Mouse (Mus musculus): Measurements from ENCODE around the gene Camk1d. TPM values are rescaled to one million over a fixed set of nuclear protein-coding genes. Genes with fewer than 3 reads are reported as not detected.

Gene Camk1d
- polyA plus RNA-seq, 1 experiment = 1.0 TPM

DNA sequence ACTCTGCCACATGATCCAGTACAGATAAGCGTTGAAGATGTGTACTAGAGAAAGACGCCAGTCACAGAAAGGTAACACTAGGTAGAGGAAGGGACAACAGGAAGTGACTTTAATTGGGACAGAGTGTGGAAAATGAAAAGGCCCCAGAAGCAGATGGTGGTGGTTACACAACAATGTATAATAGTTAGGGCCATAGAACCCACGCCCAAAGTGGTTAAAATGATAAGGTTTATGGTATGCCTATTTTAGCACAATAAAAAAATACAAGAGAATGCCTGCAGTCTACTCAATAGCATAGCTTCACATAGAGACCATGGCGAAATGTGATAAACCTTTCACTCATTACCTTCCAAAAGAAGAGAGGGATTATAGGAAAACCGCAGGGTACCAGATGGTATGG, 147.7 kb downstream of the Camk1d start:
- DNase-seq = no peak
- Histone ChIP-seq H3K36me3 (ENCODE audit: control insufficient read depth, insufficient read depth, low read length) (no peaks in the 10 kb centered on the region), H3K4me1 (ENCODE audit: control insufficient read depth, insufficient read depth, low read length) (no peaks in the 10 kb centered on the region), H3K27ac (ENCODE audit: insufficient read depth, low read depth, low read length) (no peak overlapping the region), H3K4me3 (ENCODE audit: insufficient read depth, low read depth, low read length) (no peak overlapping the region), H3K27me3 (replicated peaks; ENCODE audit: control insufficient read depth, insufficient read depth, low read length) (no peaks in the 10 kb centered on the region)
- WGBS = 92% methylated on average over 5 of the region's 5 CpGs
- TF ChIP-seq POLR2A (IDR thresholded peaks at IDR 0.05; ENCODE audit: low read depth, low read length) = no peak
- TF ChIP-seq CTCF (conservative IDR thresholded peaks at IDR 0.05; ENCODE audit: insufficient read depth, insufficient read length, low read depth, low read length) = no peak

DNA sequence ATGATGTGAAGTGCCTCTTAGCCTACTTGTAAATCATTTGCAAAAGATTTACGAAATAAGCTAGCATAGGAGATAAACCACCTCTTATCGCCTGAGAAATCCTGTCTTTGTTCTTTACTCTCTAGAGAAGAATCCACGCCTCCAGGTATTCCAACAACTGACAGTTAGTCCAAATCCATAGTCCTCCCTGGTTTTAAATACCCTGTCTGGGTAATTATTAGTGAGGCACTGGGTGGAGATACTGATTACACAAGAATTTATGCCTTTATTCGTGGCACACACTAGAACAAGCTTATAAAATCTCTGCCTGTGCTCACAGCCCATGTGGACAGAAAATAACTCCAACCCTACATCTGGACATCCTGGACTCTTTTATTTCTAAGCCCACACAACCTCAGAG, 150.6 kb downstream of the Camk1d start:
- H3K4me1 ChIP-seq (ENCODE audit: control insufficient read depth, insufficient read depth, low read length) = no peaks in the 10 kb centered on the region
- TF ChIP-seq CTCF (conservative IDR thresholded peaks at IDR 0.05; ENCODE audit: insufficient read depth, insufficient read length, low read depth, low read length) (no peak), POLR2A (IDR thresholded peaks at IDR 0.05; ENCODE audit: low read depth, low read length) (no peak)
- no peaks in the 10 kb centered on the region for H3K27me3 ChIP-seq (replicated peaks; ENCODE audit: control insufficient read depth, insufficient read depth, low read length)
- H3K4me3 ChIP-seq (ENCODE audit: insufficient read depth, low read depth, low read length) = no peak overlapping the region
- no peak for DNase-seq
- H3K27ac ChIP-seq (ENCODE audit: insufficient read depth, low read depth, low read length) = no peak overlapping the region
- 64% methylated on average over 4 of the region's 4 CpGs for WGBS
- H3K36me3 ChIP-seq (ENCODE audit: control insufficient read depth, insufficient read depth, low read length) = no peaks in the 10 kb centered on the region

DNA sequence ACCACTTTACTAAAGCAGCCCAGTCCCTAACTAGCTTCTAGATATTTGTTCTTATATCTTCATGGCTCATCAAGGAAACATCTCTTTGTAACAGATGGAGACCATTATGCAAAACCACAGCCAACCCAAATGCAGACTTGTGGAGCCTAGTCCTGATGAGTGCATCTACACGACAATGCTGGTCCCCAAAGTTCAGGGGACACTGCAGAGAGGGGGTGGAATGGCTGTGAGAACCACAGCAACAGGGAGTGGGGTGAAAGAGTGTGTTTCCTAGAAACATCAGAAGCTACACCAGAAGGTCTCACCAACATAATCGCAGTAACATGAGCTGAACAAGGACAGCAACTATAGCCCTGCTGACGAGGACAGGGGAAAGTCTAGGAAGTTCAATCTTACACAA, 152.9 kb downstream of the Camk1d start:
- no peak overlapping the region for H3K27ac ChIP-seq (ENCODE audit: insufficient read depth, low read depth, low read length)
- TF ChIP-seq CTCF (conservative IDR thresholded peaks at IDR 0.05; ENCODE audit: insufficient read depth, insufficient read length, low read depth, low read length) = no peak
- no peak for TF ChIP-seq POLR2A (IDR thresholded peaks at IDR 0.05; ENCODE audit: low read depth, low read length)
- H3K4me1 ChIP-seq (ENCODE audit: control insufficient read depth, insufficient read depth, low read length) = no peaks in the 10 kb centered on the region
- no peaks in the 10 kb centered on the region for H3K27me3 ChIP-seq (replicated peaks; ENCODE audit: control insufficient read depth, insufficient read depth, low read length)
- no peak overlapping the region for H3K4me3 ChIP-seq (ENCODE audit: insufficient read depth, low read depth, low read length)
- DNase-seq = no peak
- WGBS = 80% methylated on average over 3 of the region's 3 CpGs
- no peaks in the 10 kb centered on the region for H3K36me3 ChIP-seq (ENCODE audit: control insufficient read depth, insufficient read depth, low read length)

DNA sequence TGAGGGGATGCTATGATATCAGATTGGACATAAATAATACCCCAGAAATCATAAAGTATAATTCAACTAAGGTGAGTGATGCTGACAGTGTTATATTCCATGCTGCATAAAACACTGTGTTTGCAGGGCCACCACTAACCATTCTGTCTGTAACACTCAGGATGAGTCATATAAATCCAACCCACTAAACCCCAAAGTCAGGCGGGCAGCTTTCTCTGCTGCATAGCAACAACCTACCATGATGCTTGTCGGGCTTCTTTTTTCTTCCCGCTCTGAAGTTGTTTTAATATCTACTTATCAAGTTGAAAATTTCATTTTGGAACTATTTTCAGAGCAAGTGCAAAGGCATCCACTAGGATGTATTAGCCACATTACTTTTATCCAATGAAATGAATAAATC, 161.1 kb downstream of the Camk1d start:
- H3K4me1 ChIP-seq (ENCODE audit: control insufficient read depth, insufficient read depth, low read length) = no peaks in the 10 kb centered on the region
- TF ChIP-seq POLR2A (IDR thresholded peaks at IDR 0.05; ENCODE audit: low read depth, low read length) (no peak), CTCF (conservative IDR thresholded peaks at IDR 0.05; ENCODE audit: insufficient read depth, insufficient read length, low read depth, low read length) (no peak)
- no peaks in the 10 kb centered on the region for H3K36me3 ChIP-seq (ENCODE audit: control insufficient read depth, insufficient read depth, low read length)
- H3K27me3 ChIP-seq (replicated peaks; ENCODE audit: control insufficient read depth, insufficient read depth, low read length) = no peaks in the 10 kb centered on the region
- no peak overlapping the region for H3K27ac ChIP-seq (ENCODE audit: insufficient read depth, low read depth, low read length)
- no peak overlapping the region for H3K4me3 ChIP-seq (ENCODE audit: insufficient read depth, low read depth, low read length)
- DNase-seq = no peak
- 94% methylated on average over 3 of the region's 3 CpGs for WGBS

DNA sequence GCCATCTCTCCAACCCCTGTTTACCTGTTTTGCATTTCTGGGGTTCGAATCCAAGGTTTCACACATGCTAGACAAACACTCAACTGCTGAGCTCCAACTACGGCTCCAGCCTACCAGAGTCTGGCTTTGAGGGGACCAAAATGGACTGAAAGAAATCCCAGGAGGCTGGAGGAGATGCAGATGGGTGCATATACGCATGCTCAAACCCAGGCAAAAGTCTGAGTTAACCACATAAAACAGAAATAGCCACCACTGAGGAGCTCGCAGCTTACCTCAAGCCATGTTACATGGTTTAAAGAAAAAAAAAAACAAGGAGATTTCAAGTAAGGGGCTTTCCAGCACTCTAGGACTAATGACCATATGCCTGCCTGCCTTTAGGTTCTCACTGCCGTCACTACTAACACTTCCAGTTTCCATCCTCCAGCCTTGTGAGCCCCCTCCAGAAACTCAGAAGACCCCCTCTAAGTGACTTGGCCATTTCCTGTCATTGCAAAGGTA, 162.5 kb downstream of the Camk1d start:
- no peaks in the 10 kb centered on the region for H3K4me1 ChIP-seq (ENCODE audit: control insufficient read depth, insufficient read depth, low read length)
- no peaks in the 10 kb centered on the region for H3K36me3 ChIP-seq (ENCODE audit: control insufficient read depth, insufficient read depth, low read length)
- 94% methylated on average over 5 of the region's 5 CpGs for WGBS
- TF ChIP-seq POLR2A (IDR thresholded peaks at IDR 0.05; ENCODE audit: low read depth, low read length) = no peak
- no peak for TF ChIP-seq CTCF (conservative IDR thresholded peaks at IDR 0.05; ENCODE audit: insufficient read depth, insufficient read length, low read depth, low read length)
- no peak overlapping the region for H3K27ac ChIP-seq (ENCODE audit: insufficient read depth, low read depth, low read length)
- no peak overlapping the region for H3K4me3 ChIP-seq (ENCODE audit: insufficient read depth, low read depth, low read length)
- DNase-seq = no peak
- H3K27me3 ChIP-seq (replicated peaks; ENCODE audit: control insufficient read depth, insufficient read depth, low read length) = no peaks in the 10 kb centered on the region

- TF ChIP-seq CTCF (conservative IDR thresholded peaks at IDR 0.05; ENCODE audit: insufficient read depth, insufficient read length, low read depth, low read length) = no peak
- TF ChIP-seq POLR2A (IDR thresholded peaks at IDR 0.05; ENCODE audit: low read depth, low read length) = no peak
- no peaks in the 10 kb centered on the region for H3K27me3 ChIP-seq (replicated peaks; ENCODE audit: control insufficient read depth, insufficient read depth, low read length)
- no peak overlapping the region for H3K27ac ChIP-seq (ENCODE audit: insufficient read depth, low read depth, low read length)
- WGBS = 83% methylated on average over 2 of the region's 2 CpGs
- H3K4me1 ChIP-seq (ENCODE audit: control insufficient read depth, insufficient read depth, low read length) = no peaks in the 10 kb centered on the region
- DNase-seq = peak; percentile 3
- no peaks in the 10 kb centered on the region for H3K36me3 ChIP-seq (ENCODE audit: control insufficient read depth, insufficient read depth, low read length)
- no peak overlapping the region for H3K4me3 ChIP-seq (ENCODE audit: insufficient read depth, low read depth, low read length)
These were observed 165.0 kb downstream of the Camk1d start for GRCm38 (mm10) chr2:5549334-5549733.

GRCm38 (mm10) chr2:5548872-5549271, 165.4 kb downstream of the Camk1d start:
- no peaks in the 10 kb centered on the region for H3K27me3 ChIP-seq (replicated peaks; ENCODE audit: control insufficient read depth, insufficient read depth, low read length)
- H3K4me1 ChIP-seq (ENCODE audit: control insufficient read depth, insufficient read depth, low read length) = no peaks in the 10 kb centered on the region
- no peak overlapping the region for H3K4me3 ChIP-seq (ENCODE audit: insufficient read depth, low read depth, low read length)
- DNase-seq = no peak
- no peak overlapping the region for H3K27ac ChIP-seq (ENCODE audit: insufficient read depth, low read depth, low read length)
- 96% methylated on average over 4 of the region's 4 CpGs for WGBS
- TF ChIP-seq CTCF (conservative IDR thresholded peaks at IDR 0.05; ENCODE audit: insufficient read depth, insufficient read length, low read depth, low read length) = no peak
- no peak for TF ChIP-seq POLR2A (IDR thresholded peaks at IDR 0.05; ENCODE audit: low read depth, low read length)
- H3K36me3 ChIP-seq (ENCODE audit: control insufficient read depth, insufficient read depth, low read length) = no peaks in the 10 kb centered on the region

Data from kidney, adult 2 months (tissue).